Mouse (Mus musculus) retina, postnatal 1 day (tissue): ENCODE data around the gene Hist1h4c.

Experiments used
- DNase-seq: peaks from one replicate; pipeline ENCODE4 v3.0.0-alpha.2; 2012

Hist1h4c gene

DNA sequence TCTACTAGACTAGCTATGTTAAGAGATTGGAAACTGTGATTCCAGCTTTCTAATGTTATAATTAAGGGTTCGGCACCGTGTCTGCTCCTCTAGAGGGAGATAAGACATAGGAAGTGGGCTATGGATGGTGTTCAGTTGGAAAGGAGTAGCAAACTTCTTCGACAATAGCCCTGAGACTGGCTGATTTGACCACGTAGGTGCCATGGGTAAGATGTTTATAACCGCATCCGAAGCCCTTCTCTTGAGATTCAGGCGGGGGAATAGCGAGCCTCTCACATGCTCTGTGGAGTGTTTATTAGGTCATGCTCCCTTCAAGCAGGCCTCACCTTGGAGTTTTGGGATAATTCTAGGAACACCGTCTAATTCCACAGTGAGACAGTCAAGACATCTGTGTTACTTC lies 3.3 kb downstream of the Hist1h4c start:
- DNase-seq: no peak

- DNase-seq: no peak
Observed at GRCm38 (mm10) chr13:23693856-23694440, 4.3 kb downstream of the Hist1h4c start.

GRCm38 (mm10) chr13:23689459-23689858 lies 8.8 kb downstream of the Hist1h4c start:
- DNase-seq: no peak

GRCm38 (mm10) chr13:23688956-23689355 lies 9.3 kb downstream of the Hist1h4c start:
- DNase-seq: no peak

DNA sequence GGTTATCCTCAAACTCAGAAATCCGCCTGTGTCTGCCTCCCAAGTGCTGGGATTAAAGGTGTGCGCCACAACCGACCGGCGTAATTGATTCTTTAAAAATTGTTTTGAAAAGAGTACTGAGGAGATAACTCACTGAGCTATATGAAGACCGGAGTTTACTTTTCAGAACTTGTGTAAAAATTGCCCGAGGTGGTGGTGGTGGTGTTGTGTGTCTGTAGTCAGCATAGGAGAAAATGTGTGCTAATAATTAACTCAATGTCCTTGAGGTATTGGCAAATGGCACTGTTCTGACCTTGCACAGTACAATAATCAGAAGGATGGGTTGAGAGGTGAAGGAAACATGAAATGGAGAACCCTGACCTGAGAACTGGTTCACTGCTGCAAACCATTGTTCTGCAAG lies 10.3 kb downstream of the Hist1h4c start:
- DNase-seq: no peak

GRCm38 (mm10) chr13:23687181-23687580 lies 11.1 kb downstream of the Hist1h4c start:
- DNase-seq: no peak

DNA sequence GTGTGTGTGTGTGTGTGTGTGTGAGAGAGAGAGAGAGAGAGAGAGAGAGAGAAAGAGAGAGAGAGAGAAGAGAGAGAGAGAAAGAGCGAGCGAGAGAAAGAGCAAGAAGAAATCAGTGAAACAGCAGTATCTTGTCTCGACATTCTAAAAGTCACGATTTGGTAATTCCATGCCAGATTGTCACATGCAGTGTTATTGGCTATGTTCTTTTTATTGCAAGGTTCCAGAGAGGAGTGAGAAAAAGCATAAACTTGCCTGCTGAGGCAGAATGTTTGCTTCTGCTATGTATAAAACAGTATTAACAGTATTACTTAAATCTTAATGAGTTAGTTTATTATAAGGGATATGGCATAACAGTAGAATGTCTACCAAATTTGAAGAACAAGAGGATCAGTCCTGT lies 12.3 kb downstream of the Hist1h4c start:
- DNase-seq: no peak

DNA sequence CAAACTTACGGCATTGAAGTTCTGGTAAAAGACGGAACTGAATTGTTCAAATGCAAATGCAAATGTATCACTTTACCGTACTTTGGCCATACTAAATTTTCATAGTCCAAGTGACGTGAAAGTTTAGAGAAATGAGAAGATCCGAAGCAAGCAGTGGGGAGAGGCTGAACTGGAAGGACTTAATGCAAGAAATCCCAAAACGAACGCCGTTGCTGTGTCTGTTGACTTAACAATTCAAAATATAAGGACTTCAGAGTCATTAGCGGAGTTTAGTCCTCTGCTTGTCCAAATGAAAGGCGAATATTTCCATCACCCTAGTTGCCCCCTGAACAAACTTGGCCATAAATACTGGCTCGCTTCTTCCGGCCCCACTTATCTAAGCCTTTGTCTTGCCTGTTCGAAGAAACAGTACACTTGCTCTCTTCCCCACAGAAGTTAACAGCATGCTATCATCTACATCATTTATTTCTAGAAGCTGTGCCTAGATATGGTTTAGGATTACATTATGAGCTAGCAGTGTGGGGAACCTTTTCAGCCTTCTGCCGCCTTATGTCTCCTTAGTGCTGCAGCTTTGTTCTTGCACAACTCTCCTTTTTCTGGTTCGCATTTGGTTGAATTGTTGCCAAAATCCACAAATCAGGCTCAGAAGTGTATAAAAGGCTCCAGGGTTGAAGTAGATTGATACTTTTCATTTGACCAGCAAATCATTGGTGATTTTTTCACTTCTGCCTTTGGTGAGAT lies 13.0 kb downstream of the Hist1h4c start:
- peak; percentile 48 for DNase-seq

- peak; percentile 92 for DNase-seq
Observed at GRCm38 (mm10) chr13:23684295-23684945, 13.8 kb downstream of the Hist1h4c start.

- peak; percentile 99 for DNase-seq
Observed at GRCm38 (mm10) chr13:23683755-23684281, 14.4 kb downstream of the Hist1h4c start, which contains the start of the genes Hist1h2ac and Hist1h2bc. Gene Hist1h2ac (minus strand): TSS chr13:23683948. Gene Hist1h2bc (plus strand): TSS chr13:23684199.

- peak; percentile 46 for DNase-seq
Observed at GRCm38 (mm10) chr13:23682947-23683754, 15.1 kb downstream of the Hist1h4c start.

- no peak for DNase-seq
Observed at GRCm38 (mm10) chr13:23682623-23682946, 15.7 kb downstream of the Hist1h4c start.

DNA sequence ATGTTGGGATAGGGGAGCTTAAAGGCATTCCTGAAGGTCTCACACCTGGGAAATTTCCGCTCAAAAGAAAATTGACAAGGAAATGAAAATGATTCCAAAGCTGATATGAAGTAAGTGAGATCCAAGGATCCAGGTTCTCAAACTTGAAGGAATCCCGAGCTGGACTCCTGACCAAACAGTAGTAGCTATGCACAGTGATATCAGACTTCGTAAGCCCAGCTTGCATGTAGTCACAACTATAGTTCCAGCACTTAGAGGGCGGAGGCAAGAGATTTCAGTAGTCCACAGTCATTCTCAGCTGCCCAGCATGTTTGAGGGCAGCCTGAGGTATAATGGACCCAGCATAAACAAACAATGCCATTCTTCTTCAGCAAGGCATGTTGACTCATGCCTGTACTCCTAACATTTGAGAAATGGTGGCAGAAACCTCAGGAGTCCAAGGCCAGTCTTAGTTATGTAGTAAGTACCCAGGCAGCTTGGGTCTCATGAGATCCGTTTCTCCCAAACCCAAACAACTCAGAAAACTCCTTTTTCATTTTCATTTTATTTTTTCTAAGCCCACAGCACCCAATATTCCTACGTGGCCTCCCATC lies 16.2 kb downstream of the Hist1h4c start:
- DNase-seq: peak; percentile 11

DNA sequence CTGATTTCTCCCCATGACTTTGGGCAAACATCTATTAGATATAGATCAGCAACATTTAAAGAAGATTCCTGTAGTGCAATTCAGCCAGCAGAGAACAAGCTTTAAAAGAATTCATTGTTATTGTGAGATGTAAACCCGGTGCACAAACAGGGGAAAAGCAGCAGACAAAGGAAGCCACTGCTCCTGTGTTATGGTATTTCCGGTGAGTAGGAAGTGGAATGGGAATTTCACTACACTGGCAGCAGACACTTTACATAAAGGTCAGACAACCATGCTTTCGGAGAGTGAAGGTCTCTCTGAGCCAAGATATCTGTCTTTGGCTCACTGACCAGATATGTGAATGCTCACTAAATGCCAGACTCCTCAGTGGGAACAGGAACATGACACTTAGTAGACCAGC lies 35.7 kb downstream of the Hist1h4c start:
- DNase-seq: no peak

DNA sequence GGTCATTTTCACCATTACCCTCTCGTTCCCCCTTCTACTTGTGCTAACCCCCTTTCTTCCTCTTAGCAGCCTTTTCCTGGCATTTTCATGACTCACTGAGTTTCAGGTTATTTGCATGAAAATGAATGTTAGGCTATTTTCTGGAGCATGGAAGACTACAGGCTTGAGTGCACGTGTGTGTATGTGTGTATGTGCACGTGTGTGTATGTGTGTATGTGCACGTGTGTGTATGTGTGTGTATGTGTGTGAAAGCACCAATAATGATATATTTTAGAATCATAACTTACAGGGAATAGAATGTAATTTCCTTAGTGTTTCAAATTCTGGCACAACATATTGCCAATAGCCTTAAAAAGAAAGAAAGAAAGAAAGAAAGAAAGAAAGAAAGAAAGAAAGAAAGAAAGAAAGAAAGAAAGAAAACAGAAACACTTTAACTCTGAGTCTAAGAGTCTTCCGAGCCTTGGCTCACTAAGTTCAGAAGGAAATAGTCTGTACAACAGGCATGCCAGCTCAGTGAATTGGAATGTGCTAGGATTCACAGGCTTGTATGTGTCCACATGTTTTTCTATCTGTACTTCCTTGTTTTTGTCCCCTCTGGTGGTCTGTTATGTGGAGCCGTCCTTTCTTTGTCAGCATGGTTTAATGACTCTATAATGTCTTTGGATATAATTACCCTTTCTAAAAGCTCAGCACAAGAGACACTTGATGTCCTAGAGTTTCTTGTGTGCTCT lies 38.5 kb downstream of the Hist1h4c start:
- DNase-seq: no peak
